Mouse (Mus musculus) right cerebral cortex, adult 2 months (tissue): ENCODE data around the gene Fbxo46.
"Not testable (repeated sequence)": the region's sequence is repeated elsewhere in the genome, so short reads cannot be mapped to it uniquely, and the experiment has no call there.

Experiments used
- DNase-seq, 2 experiments: peaks; one replicate each; pipeline ENCODE4 v3.0.0; 2021 to 2022; ENCODE audit warnings: low spot score in 2 of 2

Fbxo46 gene

DNA sequence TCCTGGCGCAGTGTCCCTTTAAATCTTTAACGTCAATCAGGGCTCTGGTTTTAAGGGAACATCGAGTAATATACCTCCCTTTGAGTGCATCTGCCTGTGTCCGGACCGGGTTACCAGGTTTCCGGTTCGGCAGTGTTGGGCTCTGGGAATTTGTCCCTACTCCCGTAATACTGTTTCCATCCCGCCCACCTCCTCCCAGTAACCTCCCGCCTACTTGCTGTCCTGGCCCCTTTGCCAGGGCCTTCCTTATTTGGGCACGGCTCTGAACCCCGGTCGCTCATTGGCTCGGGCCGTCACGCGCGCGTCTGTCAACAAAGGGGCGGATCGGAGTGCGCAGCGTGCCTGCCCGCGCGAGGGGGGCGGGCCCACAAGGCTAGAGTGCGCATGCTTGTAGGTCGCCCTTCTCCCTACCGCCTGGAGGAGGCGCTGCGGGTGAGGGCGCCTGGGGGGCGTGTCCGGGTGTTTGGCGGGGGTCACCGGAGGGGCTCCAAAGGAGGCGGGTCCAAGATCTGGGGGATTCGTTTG lies 11.7 kb downstream of the Fbxo46 start:
- peak; percentile 95 to 96 for DNase-seq

- no peak for DNase-seq
Measured at GRCm38 (mm10) chr7:19136168-19136567, 16.5 kb downstream of the Fbxo46 start.

GRCm38 (mm10) chr7:19136673-19137334 lies 17.1 kb downstream of the Fbxo46 start:
- DNase-seq = peak; percentile 50 to 63

- DNase-seq = peak; percentile 62 to 73
Measured at GRCm38 (mm10) chr7:19137380-19137779, 17.7 kb downstream of the Fbxo46 start.

GRCm38 (mm10) chr7:19146793-19147192 lies 27.1 kb downstream of the Fbxo46 start:
- no peak for DNase-seq

GRCm38 (mm10) chr7:19147497-19148045 lies 27.9 kb downstream of the Fbxo46 start:
- DNase-seq = no peak

DNA sequence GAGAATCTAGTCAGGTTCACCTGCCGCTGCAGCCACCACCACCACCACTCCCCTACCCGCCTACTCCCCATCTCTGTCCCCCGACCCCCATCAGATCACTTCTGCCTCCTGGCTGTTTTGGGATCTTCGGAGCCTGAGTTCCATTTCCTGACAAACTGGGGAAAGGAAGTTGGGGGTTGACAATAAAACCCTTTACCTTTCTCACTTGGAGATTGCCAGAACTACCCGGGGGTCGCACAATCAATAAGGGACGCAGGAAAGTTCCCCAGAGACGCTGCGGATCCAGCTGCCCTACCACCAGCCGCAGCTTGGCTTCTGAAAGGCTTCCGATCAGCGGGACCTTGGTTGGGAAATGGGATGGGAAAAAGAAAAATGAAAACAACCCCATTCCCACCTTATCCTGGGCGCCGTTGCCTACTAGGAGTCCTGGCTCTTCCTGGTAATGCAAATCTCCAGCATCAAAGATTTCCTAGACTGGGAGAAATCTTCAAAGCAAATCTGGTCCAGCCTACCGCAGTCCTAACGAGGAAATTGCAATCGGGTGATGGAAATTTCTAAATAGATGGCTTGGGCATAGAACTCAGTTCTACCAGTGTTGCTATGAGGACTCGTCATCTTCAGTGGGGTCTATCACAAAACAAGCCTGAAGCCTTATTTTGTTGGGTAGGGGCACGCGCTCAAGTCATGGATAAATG lies 28.7 kb downstream of the Fbxo46 start:
- DNase-seq = no peak

DNA sequence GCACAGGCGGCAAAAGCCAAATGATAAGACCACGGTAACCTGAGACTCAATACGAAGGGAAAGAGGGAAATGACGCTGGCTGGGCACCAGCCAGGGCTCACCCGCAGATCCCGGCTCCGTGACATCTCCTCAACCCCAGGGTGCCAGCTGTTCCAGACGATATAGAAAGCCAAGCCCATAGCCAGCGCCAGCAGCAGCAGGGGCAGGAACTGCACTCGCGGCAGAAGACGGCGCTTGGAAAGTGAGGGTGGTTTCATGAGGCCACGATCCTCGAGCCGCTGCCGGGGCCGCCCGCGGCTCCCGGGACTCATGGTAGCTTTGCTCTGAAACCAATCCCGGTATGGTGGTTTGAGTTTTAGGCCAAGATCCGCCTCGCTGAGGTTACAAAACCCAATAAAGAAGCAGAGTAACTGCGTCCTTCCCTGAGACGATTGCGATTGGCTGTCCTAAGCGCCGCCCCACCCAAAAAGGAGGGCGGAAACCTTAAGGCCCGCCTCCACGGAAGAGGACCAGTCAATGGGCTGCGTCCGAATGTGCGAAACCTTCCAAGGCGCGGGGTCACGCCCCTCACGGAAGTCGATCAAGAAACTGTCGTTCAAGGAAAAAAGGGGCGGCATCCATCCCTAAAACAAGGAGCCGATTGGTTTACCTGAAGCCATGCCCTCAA lies 29.3 kb downstream of the Fbxo46 start, which contains the start of gene Qpctl:
TSS of gene Qpctl (minus strand) at position 417 of the 667 bp plus-strand sequence.
- DNase-seq = peak; percentile 98

DNA sequence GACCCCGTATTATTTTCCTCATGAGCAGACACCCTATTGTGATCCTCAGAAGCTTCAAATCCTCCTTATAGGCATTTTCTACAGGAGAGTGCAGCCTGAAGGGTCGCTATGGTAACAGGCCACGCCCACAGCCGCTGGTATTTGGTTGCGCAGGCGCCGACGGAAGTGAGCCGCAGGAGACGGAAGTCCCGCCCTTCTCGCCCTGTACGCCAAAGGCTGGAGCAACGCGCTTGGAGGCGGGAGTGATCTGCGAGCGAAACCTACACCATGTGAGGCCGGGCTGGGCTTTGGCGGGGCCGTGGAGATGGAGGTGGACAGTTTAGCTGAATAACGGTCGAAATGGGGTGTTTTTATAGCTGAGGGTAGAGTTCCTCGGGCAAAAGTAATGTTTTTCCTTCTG lies 30.0 kb downstream of the Fbxo46 start, which contains the start of gene Snrpd2:
TSS of gene Snrpd2 (plus strand) at position 97 of the 400 bp plus-strand sequence.
- peak; percentile 95 to 98 for DNase-seq

GRCm38 (mm10) chr7:19151121-19151520 lies 31.5 kb downstream of the Fbxo46 start:
- not testable (repeated sequence) for DNase-seq

GRCm38 (mm10) chr7:19154796-19155195 lies 35.1 kb downstream of the Fbxo46 start:
- DNase-seq = no peak

- no peak for DNase-seq
Measured at GRCm38 (mm10) chr7:19155825-19156475, 36.3 kb downstream of the Fbxo46 start.

DNA sequence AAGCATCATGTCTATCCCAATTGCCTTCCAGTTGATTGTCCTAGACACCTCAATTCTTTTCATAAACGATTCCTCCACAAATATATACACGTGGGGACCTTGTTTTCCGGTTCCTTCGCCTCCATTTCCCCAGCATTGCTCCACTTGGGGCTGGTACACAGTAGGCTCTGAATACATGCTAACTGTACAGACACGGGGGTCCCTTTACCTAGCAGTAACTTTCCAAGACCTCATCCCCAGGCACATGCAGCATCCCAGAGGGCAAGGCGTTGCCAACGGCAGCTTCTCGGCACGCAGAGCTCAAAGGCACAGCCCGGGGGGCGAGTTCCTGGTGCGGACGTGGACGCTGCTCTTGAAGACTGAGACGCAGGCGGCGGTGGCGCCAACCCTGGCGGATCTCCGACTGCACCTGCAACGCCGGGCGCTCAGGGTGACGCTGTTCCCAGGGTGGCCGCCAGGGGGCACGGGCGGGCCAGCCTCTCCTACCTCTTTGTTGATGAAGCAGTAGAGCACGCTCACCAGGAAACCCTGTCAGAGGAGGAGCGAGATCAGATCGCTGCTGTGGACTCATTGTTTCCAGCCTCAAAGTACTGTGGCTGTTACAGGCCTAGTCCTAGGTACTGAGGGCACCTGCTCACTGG lies 37.6 kb downstream of the Fbxo46 start:
- peak; percentile 95 for DNase-seq

- no peak for DNase-seq
Measured at GRCm38 (mm10) chr7:19158601-19159000, 38.9 kb downstream of the Fbxo46 start.

DNA sequence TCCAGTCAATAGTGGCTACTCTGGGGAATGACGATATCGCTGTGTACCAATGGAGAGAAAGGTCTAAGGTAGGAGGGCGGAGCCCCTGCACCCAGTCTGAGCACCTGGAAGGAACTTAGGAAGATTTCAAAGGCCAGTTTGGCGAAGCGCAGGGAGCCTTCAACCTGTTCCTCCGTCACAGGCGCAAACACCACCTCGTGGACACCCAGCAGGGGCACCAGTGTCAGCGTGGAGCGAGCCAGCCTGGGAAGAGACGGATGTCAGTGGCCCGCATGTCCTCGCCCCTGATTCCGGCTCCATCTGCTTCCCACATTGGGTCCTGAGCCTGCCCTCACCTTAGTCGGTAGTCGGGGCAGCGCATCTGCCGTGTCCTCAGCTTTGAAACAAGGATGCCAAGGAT lies 39.8 kb downstream of the Fbxo46 start:
- no peak for DNase-seq

GRCm38 (mm10) chr7:19160115-19160514 lies 40.5 kb downstream of the Fbxo46 start:
- DNase-seq = no peak

GRCm38 (mm10) chr7:19162928-19163327 lies 43.3 kb downstream of the Fbxo46 start:
- no peak for DNase-seq

GRCm38 (mm10) chr7:19163752-19164151 lies 44.1 kb downstream of the Fbxo46 start:
- DNase-seq = no peak

- no peak for DNase-seq
Measured at GRCm38 (mm10) chr7:19164189-19164588, 44.5 kb downstream of the Fbxo46 start.

- no peak for DNase-seq
Measured at GRCm38 (mm10) chr7:19164978-19165377, 45.3 kb downstream of the Fbxo46 start.
